Mouse (Mus musculus): ENCODE results near the gene Fosl1. TPM values are rescaled to one million over a fixed set of nuclear protein-coding genes. Genes with fewer than 3 reads are reported as not detected.
"Not testable (repeated sequence)": the region's sequence is repeated elsewhere in the genome, so short reads cannot be mapped to it uniquely, and the experiment has no call there.

The Fosl1 gene
- polyA plus RNA-seq, 1 experiment, result 0.06 TPM

DNA sequence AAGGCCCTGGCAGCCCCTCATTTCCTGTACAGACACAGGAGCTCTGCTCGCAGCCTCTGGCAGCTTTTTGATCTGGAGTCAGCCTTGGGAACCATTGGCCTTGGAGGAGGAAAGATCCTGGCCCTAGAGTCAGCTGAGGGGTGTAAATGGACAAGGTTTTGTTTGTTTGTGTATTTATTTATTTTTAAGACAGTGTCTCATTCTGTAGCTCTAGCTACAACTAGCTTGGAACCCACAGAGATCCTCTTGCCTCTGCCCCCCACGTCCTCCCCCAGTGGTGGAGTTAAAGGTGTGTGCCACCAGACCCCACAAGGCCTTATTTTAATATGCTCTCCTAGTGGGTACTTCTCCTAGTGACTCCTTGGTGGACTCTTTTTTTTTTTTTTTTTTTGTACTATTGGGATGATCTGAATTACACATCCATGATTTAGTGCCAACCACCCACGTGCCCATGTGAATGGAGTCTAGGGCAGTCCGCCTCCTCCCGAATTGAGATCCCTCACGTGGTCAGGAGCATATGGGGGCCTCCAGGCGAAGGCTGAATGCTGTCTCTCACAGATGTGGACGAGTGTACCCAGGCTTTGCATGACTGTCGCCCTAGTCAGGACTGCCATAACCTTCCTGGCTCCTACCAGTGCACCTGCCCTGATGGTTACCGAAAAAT is 29.8 kb downstream of the Fosl1 start:
- DNase-seq (ENCODE audit: extremely low spot score in 1 of 2, low spot score in 1 of 2), result peak in 1 of 2 experiments; percentile 71

DNA sequence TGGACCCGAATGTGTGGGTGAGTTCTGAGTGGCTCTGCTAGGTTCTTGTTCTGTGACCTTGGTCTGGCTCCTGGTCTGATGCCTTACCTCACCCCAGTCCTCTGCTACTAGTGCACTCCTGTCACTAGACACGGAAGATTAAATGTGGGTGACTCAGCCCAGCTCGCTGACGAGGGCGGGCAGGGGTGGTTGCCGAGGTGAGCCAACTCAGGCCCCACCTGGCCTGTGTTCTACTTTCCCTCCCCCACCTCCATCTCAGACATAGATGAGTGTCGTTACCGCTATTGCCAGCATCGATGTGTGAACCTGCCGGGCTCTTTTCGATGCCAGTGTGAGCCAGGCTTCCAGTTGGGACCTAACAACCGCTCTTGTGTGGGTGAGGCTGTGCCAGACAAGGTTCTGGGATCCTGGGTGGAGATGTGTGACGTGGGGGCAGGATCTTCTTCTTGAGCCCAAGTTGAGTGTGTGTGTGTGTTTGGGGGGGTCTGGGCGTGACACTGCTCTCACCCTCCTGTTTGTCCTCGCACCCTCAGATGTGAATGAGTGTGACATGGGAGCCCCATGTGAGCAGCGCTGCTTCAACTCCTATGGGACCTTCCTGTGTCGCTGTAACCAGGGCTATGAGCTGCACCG is 30.4 kb downstream of the Fosl1 start:
- no peak for DNase-seq (ENCODE audit: extremely low spot score in 1 of 2, low spot score in 1 of 2)

DNA sequence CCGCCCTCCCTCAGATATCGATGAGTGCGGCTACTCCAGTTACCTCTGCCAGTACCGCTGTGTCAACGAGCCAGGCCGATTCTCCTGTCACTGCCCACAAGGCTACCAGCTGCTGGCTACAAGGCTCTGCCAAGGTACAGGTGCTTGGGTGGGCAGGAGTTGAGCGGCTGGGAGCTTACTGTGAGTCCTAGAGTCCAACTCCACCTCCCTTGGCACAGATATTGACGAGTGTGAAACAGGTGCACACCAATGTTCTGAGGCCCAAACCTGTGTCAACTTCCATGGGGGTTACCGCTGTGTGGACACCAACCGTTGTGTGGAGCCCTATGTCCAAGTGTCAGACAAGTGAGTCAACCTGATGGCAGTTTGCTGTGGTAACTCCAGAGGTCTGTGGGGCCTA is 32.7 kb downstream of the Fosl1 start:
- DNase-seq (ENCODE audit: extremely low spot score in 1 of 2, low spot score in 1 of 2), result no peak

DNA sequence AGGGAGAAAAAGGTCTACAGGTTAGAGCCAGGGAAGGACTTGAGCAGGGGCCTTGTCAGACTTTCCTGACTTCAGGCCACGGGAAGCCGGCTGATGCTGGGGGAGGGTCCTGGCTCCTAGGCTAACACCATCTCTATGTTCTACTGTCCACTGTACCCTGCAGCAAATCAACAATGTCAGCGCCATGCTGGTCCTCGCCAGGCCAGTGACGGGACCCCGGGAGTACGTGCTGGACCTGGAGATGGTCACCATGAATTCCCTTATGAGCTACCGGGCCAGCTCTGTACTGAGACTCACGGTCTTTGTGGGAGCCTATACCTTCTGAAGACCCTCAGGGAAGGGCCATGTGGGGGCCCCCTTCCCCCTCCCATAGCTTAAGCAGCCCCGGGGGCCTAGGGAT is 34.1 kb downstream of the Fosl1 start:
- DNase-seq (ENCODE audit: extremely low spot score in 1 of 2, low spot score in 1 of 2), result no peak

DNA sequence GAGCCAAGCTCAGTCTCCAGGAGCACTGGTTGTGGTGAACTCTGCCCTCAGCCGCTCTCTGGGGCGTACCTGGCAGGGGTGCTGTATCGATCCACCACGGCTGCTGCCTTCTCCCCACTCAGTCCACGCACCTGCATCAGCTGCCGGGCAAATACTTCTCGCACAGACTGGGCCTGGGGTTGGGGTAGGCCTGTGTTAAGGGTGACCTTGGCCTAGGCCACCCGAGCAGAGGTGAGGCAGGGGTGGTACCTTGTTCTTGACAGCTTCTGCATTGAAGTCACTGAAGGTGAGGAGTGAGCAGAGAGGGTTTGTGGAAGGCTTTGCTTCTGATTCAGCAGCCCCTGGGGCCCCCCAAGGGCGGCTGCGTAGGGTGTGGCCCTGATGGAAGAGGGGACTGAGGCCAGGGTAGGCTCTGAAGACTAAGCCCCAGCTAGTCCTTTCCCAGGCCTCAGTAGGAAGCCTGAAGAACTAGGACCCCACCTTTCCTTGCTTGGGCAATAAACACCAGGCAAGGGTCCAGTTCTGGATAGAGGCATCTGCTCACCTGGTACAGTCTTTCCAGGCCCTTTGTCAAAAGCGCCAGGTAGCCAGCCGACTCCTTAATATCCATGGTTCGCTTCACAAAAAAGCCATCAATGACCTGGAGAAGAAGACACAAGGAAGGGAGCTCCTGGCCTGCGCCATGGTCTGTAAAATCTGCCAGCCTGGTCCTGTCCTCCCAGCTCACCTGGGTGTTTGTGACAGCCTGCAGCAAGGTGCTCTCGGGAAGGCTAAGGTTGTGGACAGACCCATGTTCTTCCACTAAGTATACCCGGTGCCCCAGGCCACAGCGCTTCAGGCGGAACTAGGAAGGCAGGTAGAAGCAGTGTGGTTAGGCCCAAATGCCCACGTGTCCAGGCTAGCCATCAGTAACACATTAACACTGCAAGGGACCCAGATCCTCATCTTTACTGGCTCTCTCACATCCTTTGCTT is 36.3 kb downstream of the Fosl1 start:
- DNase-seq (ENCODE audit: extremely low spot score in 1 of 2, low spot score in 1 of 2), result no peak

DNA sequence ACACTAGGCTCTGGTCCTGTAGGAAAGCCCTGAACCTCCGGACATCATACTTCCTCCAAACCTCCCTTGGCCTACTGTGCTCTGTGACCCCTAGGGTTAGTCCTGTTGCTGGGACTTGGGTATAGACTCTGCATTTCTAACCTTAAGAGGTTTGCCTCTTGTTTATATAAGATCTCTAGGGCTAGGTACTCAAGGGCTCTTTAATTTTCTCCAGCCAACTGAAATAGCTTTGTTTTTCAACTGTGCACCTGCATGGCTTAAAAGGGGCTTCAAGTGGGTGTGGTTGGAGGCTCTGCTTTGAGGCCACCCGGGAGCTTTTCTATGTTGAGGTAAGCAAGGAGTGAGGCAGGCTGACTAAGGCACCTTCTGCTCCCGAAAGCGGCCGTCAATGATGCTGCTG is 37.1 kb downstream of the Fosl1 start:
- DNase-seq (ENCODE audit: extremely low spot score in 1 of 2, low spot score in 1 of 2), result no peak

DNA sequence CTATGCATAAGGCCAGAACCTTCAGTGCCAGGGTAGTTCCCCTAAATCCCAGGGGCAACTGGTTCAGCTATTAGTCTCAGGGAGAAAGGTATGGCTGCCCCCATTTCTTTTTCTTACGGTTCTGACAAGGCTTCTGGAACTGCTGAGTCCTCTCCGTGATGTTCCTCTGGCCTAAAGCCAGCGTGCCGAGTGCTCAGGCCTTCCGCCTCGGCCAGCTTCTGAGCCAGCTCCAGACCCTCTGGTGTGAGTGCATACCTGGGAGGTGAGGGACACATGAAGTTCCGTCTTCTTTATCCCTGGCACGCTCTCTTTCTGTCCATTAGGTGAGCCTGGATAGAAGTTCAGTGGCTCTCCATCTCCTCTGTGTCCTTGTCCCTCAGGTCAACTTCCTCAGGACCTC is 38.0 kb downstream of the Fosl1 start:
- no peak for DNase-seq (ENCODE audit: extremely low spot score in 1 of 2, low spot score in 1 of 2)

DNA sequence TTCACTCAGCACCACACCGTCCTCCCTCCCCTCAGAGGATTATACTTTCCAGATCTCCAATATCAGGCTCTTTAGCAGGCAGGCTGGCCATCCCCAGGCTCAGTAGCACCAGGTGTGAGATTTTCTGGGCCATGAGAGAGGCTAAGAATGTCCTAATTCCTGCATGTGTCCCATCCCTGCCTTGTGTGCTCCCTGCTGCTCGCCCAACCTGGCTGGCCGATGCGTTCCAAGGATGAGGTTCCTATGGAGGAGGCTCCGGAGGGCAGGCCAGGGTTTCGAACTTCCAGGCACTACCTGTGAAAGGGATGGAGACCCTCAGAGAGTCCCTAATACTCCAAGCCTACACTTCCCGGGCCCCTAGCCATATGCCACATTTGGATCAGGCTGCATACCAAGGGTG is 38.5 kb downstream of the Fosl1 start:
- DNase-seq (ENCODE audit: extremely low spot score in 1 of 2, low spot score in 1 of 2), result no peak

DNA sequence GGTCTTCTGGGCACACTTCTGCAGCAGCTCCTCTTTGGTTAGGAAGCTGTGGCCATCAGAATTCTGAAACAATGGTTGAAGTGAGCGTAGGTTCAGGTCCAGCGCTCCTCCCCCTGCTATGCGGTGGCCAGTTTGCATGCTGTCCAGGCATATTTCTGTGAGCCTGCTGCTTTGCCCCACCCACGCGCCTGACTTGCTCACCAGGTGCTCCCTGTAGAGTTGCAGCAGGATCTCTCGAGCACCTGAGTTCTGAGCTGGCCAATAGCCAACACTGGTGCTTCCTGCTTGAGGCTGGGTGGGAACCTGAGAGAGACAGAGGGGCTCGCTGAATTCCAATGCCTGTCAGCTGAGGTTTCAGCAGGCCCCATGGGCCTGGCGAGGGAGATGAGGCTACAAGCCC is 38.9 kb downstream of the Fosl1 start:
- DNase-seq (ENCODE audit: extremely low spot score in 1 of 2, low spot score in 1 of 2), result no peak

DNA sequence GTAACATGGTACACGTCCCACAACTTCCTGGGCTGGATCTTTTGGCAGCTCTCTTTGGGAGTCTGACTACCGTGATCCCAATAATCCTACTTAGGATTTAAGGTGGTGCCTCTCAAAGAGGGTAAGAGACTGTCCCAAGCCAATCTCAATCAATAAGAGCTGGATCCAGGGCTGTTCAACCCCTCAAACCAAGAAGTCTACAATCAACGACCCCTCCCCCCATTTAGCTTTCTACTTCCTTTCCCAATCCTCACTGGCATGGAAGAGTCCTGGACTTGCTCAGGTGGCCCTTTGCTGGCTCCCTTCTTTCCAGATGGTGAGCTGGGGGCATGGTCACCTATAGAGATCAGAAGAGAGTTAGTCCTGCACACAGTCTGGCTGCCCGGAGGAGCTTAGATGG is 39.4 kb downstream of the Fosl1 start:
- DNase-seq (ENCODE audit: extremely low spot score in 1 of 2, low spot score in 1 of 2), result no peak

DNA sequence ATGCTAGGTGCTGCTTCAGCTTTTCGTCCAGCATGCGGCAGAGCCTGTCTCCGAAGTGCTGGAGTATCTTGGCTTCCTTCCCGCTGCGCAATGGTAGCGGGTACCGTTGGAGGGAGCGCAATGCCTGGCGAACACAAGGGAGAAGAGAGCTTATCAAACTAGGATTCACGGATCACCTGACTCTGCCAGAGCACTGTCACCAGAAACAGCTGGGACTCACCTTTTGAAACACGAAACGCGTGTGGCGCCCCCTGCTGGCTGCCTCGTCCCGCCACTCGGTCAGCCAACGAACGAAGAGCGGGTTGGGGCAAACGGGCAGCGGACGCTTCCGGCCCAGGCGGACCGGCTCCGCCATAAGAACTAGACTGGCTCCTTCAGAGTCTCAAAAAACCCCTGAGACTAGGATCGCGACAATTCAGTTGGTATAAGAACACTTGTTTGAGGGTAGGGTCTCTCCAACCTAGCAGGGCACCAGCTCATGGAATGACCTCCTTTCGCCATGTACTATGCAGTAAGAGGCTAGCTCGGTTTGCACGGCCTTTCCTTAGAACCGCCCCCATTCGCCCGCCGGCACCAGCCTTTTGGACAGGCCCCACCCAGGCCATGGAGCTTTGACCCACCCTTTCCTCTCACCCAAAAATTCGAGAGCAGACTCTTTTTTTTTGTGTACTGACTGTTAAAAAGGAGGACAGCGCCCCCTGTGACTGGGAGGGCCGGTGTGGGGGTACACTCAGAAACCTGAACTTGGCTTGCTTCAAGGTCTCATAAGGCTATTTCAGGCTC is 40.6 kb downstream of the Fosl1 start, which contains the start of gene Mus81:
Gene Mus81 (minus strand): TSS at position 635 of the 783 bp plus-strand sequence.
- peak; percentile 92 to 98 for DNase-seq (ENCODE audit: extremely low spot score in 1 of 2, low spot score in 1 of 2)

DNA sequence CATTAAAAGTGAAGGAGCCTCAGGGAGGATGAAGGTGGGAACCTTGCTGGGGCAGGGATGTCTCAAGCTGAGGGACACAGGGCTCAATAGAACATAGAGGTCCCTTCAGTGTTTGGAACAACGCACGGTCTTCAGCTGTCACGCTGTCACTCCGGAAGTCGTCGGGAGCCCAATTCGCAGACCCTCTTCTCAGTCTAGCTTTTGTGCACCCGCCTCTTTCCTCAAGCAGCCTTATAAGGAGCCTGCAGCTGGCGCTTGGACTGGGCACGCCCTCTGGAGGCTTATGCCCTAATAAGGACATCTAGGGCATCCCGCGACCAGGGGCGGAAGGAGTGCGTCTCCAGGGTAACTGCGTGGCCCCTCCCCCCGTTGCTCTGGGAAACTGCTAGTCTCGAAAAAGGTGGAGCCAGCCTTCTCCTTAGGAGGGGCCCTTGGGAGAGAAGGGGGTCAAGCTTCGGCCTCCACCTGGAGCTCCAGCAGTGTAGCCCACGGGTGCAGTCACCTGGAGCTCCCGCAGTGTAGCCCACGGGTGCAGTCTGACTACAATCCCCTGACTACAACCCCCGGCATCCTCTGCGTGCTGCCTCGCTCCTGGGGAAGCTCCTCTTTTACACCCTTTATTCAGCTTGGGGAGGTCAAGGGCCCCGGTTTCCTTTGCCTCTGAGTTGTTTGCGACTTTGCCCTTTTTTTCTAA is 41.7 kb downstream of the Fosl1 start:
- DNase-seq (ENCODE audit: extremely low spot score in 1 of 2, low spot score in 1 of 2), result peak; percentile 98

DNA sequence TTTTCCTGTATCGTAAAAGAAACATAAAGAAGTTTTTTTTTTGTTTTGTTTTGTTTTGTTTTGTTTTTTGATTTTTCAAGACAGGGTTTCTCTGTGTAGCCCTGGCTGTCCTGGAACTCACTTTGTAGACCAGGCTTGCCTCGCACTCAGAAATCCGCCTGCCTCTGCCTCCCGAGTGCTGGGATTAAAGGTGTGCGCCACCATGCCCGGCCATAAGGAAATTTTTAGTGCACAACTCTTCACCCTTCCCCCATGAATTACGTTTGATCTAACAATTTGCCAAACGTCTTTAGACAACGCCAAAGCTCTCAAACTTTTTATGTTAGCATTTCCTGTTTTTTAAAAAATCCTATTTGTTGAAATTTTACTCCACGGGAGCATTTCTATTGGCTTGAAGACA is 42.4 kb downstream of the Fosl1 start:
- not testable (repeated sequence) for DNase-seq (ENCODE audit: extremely low spot score in 1 of 2, low spot score in 1 of 2)

DNA sequence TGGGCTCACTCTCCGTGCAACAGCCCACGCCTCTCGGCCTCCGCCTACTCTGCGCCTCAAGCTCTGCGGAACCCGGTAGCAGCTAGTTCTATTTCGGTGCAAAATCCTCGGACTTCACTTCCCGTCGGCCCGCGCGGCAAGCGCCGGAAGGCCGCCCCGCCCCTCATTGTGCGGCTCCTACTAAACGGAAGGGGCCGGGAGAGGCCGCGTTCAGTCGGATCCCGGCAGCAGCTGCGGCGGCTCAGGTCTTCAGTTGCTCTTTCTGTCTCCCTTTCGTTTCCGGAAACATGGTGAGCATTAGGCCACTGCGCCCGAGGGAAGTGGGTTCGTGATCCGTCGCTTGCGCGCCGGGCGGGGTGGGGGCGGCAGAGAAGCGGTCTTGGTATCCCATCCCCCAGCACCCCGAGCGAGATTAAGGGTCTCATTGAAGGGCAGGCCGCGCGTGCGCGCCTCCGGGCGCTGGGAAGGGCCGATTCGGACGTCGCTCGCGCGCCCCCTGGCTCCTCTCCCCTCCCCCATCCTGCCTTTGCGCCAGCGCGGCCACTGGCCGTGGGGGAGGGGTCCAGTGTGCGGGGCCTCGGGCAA is 43.1 kb downstream of the Fosl1 start, which contains the start of gene Cfl1:
Gene Cfl1 (plus strand): TSS at position 143 of the 585 bp plus-strand sequence.
- peak; percentile 92 to 97 for DNase-seq (ENCODE audit: extremely low spot score in 1 of 2, low spot score in 1 of 2)

DNA sequence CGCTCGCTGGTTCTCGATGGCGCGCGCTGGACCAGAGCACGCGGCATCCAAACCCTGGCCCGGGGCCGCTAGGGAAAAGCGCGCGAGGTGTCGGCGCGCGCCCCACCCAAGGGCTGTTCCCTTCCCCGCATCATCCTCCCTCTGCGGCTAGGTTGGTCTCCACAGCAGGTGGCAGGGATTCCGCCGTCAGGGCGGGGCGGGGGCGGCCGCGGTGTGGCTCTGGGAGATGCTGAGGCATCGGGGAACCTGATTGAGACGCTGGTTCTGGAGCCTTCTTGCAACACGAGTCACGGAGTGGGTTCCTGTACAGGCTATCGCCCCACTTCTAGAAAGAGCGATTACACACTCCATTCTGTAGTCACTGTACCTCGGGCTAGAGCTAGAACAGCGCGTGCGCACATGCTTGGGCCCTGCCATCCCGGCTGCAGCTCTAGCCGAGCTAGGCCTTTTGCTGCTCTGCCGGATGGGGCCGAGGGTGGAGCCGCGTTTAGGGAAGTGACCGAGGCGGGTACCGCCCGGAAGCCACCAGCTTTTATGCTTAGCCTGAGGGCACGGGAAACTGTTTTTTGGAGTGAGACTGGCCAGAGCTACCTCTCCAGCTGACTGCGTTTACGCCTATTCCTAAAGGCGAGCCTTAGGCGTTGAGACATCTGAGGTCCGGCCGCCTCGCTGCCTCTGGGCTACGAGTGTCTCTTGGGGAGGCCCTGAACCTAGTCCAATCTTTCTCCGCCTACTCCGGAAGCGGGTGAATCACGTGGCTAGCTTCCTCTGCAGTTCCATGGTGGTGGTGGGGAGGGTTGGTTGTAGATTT is 43.8 kb downstream of the Fosl1 start:
- DNase-seq (ENCODE audit: extremely low spot score in 1 of 2, low spot score in 1 of 2), result peak; percentile 69 to 85

DNA sequence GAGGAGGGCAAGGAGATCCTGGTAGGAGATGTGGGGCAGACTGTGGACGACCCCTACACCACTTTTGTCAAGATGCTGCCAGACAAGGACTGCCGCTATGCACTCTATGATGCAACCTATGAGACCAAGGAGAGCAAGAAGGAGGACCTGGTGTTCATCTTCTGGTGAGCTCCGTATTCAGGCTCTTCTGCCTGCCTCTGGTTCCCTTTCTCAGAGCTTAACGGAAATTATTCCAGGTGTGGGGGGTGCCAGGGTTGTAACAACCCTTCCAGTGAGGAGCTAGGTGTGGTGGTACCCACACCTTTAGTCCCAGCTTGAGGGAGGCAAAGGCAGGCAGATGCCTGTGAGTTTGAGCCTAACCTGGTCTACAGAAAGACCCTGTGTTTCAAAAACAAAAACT is 45.3 kb downstream of the Fosl1 start:
- DNase-seq (ENCODE audit: extremely low spot score in 1 of 2, low spot score in 1 of 2), result no peak

DNA sequence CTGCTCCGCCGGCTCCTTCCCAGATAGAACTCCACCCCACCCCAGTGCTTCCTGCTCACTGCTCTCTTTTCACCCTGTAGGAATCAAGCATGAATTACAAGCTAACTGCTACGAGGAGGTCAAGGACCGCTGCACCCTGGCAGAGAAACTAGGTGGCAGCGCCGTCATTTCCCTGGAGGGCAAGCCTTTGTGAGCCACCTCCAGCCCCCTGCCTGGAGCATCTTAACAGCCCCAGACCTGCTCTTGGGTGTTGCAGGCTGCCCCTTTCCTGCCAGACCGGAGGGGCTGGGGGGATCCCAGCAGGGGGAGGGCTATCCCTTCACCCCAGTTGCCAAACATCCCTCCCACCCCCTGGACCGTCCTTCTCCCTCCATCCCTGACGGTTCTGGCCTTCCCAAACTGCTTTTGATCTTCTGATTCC is 46.0 kb downstream of the Fosl1 start:
- DNase-seq (ENCODE audit: extremely low spot score in 1 of 2, low spot score in 1 of 2), result not testable (repeated sequence)

DNA sequence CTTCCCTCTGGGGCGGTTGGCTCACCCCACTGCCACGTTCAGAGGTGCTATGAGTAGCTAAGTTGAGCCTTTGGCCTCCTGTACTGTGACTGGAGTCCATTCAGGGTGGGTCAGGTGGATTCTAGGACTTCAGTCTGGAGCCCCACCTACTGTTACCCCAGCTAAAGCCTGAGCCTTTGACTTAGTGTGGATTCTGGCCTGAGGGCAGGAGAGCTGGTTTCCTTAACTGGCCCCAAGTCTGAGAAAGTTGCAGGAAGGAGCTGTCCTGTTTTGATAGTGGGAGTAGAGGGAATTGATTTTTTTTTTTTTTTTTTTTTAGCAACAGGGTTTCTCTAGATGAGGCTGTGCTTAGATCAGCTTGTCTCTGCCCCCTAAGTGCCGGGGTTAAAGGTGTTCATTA is 47.0 kb downstream of the Fosl1 start:
- DNase-seq (ENCODE audit: extremely low spot score in 1 of 2, low spot score in 1 of 2), result no peak

Measured in frontal cortex, adult 2 months (tissue).